Mouse (Mus musculus) erythroblast, embryonic 14.5 days (primary cell): ENCODE measurements around the gene Defb45. TPM values are rescaled to one million over a fixed set of nuclear protein-coding genes. Genes with fewer than 3 reads are reported as not detected.

Source experiments
- H3K27me3 ChIP-seq: 2 replicates; pipeline ENCODE4 v1.6.1; 2012; ENCODE audit warnings: inconsistent platforms; ENCODE audit not compliant: control insufficient read depth
- H3K36me3 ChIP-seq: 2 replicates; pipeline ENCODE4 v1.6.1; 2012; ENCODE audit warnings: mild to moderate bottlenecking, inconsistent platforms; ENCODE audit not compliant: control insufficient read depth
- H3K4me1 ChIP-seq: 2 replicates; pipeline ENCODE4 v1.6.1; 2012; ENCODE audit warnings: inconsistent platforms; ENCODE audit not compliant: control insufficient read depth
- H3K4me3 ChIP-seq: replicated peaks from 2 replicates; pipeline ENCODE3; 2012; ENCODE audit warnings: moderate library complexity, mild to moderate bottlenecking, inconsistent platforms
- H3K9me3 ChIP-seq: 2 replicates; pipeline ENCODE4 v1.6.1; 2012; ENCODE audit warnings: low read length, inconsistent platforms, mixed read lengths; ENCODE audit not compliant: control insufficient read depth
- GATA1 ChIP-seq: IDR thresholded peaks from 2 replicates; pipeline ENCODE4 v1.6.1; 2012; ENCODE audit warnings: low read length, inconsistent platforms, mixed read lengths
- TAL1 ChIP-seq: IDR thresholded peaks from 3 replicates; pipeline ENCODE4 v1.6.1; 2012; ENCODE audit warnings: low read length, inconsistent platforms, mixed read lengths
- polyA plus RNA-seq: library from polyadenylated mRNA; stranded (reverse); fragments of >175 nt; gene quantifications from 2 replicates; pipeline ENCODE4 v1.2.3, GENCODE M21; 2012

The Defb45 gene
- polyA plus RNA-seq, 1 experiment = not detected

DNA sequence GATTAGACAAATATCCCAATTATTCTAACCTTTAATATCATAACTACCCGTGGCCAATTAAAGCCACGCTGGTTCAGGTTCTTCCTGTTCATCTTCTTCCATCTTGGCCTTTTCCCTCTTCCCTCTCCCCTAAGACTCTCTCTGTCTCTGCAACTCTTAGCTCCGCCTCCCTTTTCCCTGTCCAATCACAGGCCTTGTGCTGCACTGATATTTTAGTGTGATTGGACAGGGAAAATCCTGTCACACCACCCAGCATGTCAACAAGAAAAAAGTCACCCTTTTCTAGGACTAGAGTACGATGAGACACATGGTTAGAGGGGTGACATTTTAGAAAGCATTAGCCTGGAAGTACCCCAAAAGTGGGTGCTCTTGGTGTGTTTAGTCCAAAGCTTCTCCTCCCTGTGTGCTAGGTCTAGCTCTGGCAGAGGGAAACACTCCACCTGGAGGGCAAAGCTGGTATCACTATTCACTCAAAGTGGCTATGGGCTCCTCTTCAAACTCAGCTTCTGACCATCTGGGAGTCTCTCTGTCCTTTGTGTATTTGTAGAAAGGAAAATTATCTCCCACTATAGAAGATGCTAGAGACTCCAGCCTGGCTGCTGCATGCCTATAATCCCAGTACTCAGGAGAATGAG, 12.2 kb downstream of the Defb45 start:
- Histone ChIP-seq H3K27me3 (no peaks in the 10 kb centered on the region), H3K36me3 (no peaks in the 10 kb centered on the region), H3K4me3 (no peak overlapping the region), H3K4me1 (no peaks in the 10 kb centered on the region), H3K9me3 (no peaks in the 10 kb centered on the region)
- TF ChIP-seq TAL1 (no peak), GATA1 (no peak)

- TF ChIP-seq TAL1 (no peak), GATA1 (no peak)
These were observed 18.6 kb downstream of the Defb45 start for GRCm38 (mm10) chr2:152580612-152581011.

DNA sequence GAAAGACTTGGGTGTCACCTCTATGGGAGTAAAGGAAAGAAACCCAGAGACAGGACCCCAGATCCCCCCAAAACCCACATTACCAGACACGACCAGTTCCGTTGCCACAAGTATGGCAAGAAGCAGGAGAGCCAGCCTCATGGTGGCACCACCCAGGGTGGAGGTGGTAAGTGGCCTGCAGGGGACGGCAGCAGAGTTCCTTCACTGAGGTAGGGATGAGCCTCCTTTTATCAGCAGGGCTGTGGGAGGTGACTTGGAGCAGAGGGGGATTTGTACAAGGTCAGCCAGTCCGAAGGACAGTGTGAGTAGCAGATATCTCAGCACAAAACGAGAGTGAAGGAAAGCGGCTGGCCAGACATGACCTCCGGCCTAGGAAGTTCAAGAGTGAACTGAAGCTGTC, 19.1 kb downstream of the Defb45 start, which contains the start of gene Defb19:
TSS of gene Defb19 (minus strand) at position 206 of the 400 bp plus-strand sequence.
- Histone ChIP-seq H3K36me3 (no peaks in the 10 kb centered on the region), H3K9me3 (no peaks in the 10 kb centered on the region), H3K4me3 (no peak within 1 kb of the TSS), H3K27me3 (no peaks in the 10 kb centered on the region), H3K4me1 (no peaks in the 10 kb centered on the region)
- TF ChIP-seq GATA1 (no peak), TAL1 (no peak)

More at GRCm38 (mm10) chr2:152580612-152581011, 18.6 kb downstream of the Defb45 start:
- no peaks in the 10 kb centered on the region for H3K4me1 ChIP-seq
- H3K4me3 ChIP-seq = no peak overlapping the region
- H3K36me3 ChIP-seq = no peaks in the 10 kb centered on the region
- H3K9me3 ChIP-seq = no peaks in the 10 kb centered on the region
- H3K27me3 ChIP-seq = no peaks in the 10 kb centered on the region

- Histone ChIP-seq H3K9me3 (no peaks in the 10 kb centered on the region), H3K4me1 (no peaks in the 10 kb centered on the region), H3K27me3 (no peaks in the 10 kb centered on the region), H3K4me3 (no peak overlapping the region), H3K36me3 (no peaks in the 10 kb centered on the region)
- TF ChIP-seq TAL1 (no peak), GATA1 (no peak)
These were observed 25.7 kb downstream of the Defb45 start for GRCm38 (mm10) chr2:152573484-152573883.

DNA sequence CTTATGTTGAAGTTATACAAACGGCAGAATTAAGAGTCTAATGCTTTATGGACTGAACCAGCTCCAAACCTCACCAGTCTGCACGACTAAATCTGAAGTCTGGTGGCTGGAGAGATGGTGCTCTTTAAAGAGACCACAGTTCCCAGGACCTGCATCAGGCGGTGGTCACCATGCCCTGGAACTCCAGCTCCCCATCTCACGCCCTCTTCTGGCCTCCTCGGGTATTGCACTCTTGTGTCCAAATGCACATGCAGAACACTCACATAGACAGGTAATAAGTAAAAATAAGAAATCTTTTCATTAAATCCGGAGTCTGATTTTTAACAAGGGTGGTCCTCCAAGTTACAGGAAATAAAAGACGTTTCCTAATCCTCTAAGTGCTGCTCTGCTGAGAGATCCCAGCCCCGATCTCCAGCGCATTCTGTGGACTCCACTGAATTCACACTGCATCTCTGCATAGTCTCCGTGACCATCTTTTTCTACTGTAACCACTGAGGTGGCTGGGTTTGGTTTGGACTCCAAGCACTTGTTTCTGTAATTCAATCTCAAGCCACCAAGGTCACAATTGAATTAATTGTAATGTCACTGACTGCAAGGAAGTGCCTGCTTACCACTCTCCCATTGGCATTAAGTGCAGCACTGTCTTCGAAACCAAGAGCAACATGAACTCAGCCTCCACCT, 26.9 kb downstream of the Defb45 start, which contains the start of gene Defb21:
TSS of gene Defb21 (plus strand) at position 631 of the 681 bp plus-strand sequence.
- Histone ChIP-seq H3K36me3 (no peaks in the 10 kb centered on the region), H3K4me3 (no peak within 1 kb of the TSS), H3K9me3 (no peaks in the 10 kb centered on the region), H3K4me1 (no peaks in the 10 kb centered on the region), H3K27me3 (no peaks in the 10 kb centered on the region)
- TF ChIP-seq TAL1 = no peak
- no peak for TF ChIP-seq GATA1

GRCm38 (mm10) chr2:152570313-152570712, 28.9 kb downstream of the Defb45 start:
- TF ChIP-seq GATA1 (no peak), TAL1 (no peak)

DNA sequence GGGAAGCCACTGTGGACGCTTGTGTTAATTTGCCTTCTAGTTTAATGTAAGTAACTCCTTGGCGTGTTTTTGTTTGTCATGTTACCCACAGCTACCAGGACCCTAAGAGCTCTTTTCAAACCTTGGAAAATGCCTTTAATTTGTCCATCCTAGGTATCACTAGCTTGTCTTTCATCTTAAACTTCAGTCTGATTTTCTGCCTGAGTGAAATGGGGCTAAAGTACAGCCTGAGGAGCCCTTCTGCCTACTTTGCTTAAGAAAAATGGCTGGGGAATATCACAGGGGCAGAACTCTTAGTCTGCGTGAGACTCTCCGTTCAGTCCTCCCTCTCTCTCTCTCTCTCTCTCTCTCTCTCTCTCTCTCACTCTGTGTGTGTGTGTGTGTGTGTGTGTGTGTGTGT, 29.3 kb downstream of the Defb45 start:
- Histone ChIP-seq H3K9me3 (no peaks in the 10 kb centered on the region), H3K4me3 (no peak overlapping the region), H3K4me1 (no peaks in the 10 kb centered on the region), H3K27me3 (no peaks in the 10 kb centered on the region), H3K36me3 (no peaks in the 10 kb centered on the region)
- TF ChIP-seq TAL1 (no peak), GATA1 (no peak)

More at GRCm38 (mm10) chr2:152570313-152570712, 28.9 kb downstream of the Defb45 start:
- no peaks in the 10 kb centered on the region for H3K27me3 ChIP-seq
- no peak overlapping the region for H3K4me3 ChIP-seq
- no peaks in the 10 kb centered on the region for H3K36me3 ChIP-seq
- no peaks in the 10 kb centered on the region for H3K4me1 ChIP-seq
- no peaks in the 10 kb centered on the region for H3K9me3 ChIP-seq

- no peaks in the 10 kb centered on the region for H3K9me3 ChIP-seq
- H3K4me3 ChIP-seq = no peak within 1 kb of the TSS
- H3K27me3 ChIP-seq = no peaks in the 10 kb centered on the region
- no peak for TF ChIP-seq TAL1
- TF ChIP-seq GATA1 = no peak
- H3K4me1 ChIP-seq = no peaks in the 10 kb centered on the region
- H3K36me3 ChIP-seq = no peaks in the 10 kb centered on the region
These were observed 30.2 kb downstream of the Defb45 start, which contains the start of gene Gm17416 for GRCm38 (mm10) chr2:152569038-152569437. TSS of gene Gm17416 (plus strand) at chr2:152569338.

DNA sequence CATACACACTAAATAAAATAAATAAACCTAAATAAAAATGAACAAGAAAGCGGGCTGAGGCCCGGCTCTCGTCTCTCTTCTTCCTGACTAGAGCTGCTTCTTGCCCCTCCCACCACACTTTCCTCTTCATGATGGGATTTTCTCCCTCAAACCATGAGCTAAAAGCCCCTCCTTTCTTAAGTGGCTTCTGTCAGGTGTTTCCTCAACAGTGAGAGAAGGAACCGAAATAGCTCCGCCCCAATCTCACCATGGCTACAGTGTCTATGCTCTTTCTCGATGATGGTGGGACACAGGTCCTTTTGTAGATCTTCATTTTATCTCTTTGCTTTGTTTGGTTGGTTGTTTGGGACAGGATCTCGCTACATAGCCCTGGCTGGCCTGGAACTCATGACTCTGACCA, 42.5 kb downstream of the Defb45 start:
- no peaks in the 10 kb centered on the region; the same call in 1 of the 2 replicates for H3K27me3 ChIP-seq
- no peaks in the 10 kb centered on the region; the same call in 1 of the 2 replicates for H3K4me1 ChIP-seq
- H3K9me3 ChIP-seq = no peaks in the 10 kb centered on the region
- no peak overlapping the region for H3K4me3 ChIP-seq
- no peak for TF ChIP-seq GATA1
- no peak for TF ChIP-seq TAL1
- H3K36me3 ChIP-seq = no peaks in the 10 kb centered on the region
